Mouse (Mus musculus): ENCODE measurements around the gene Pemt. TPM values are rescaled to one million over a fixed set of nuclear protein-coding genes. Genes with fewer than 3 reads are reported as not detected.

The Pemt gene
- total and polyA plus RNA-seq, 3 experiments = 6.9 to 10.5 (median 7.8) TPM

GRCm38 (mm10) chr11:60005866-60006265, 40.4 kb downstream of the Pemt start:
- H3K4me3 ChIP-seq (replicated peaks in 1 of 3; ENCODE audit: low read depth in 2 of 3, low read length in 2 of 3, poor library complexity in 1 of 3) = no peak overlapping the region
- in situ Hi-C loops (cut with MboI; ENCODE audit: low pct_ligation_motif_present, low pct_unique_long_range_greater_than_20kb, low sequenced_read_pairs) = no loop called here
- TF ChIP-seq RAD21 (IDR thresholded peaks at IDR 0.05; ENCODE audit: low read depth, low read length) = no peak
- no peak for TF ChIP-seq BHLHE40 (IDR thresholded peaks at IDR 0.05; ENCODE audit: low read depth, low read length)
- TF ChIP-seq MAFK (IDR thresholded peaks at IDR 0.05; ENCODE audit: insufficient replicate concordance, low read length) = no peak
- no peak for TF ChIP-seq MXI1 (IDR thresholded peaks at IDR 0.05; ENCODE audit: low read depth, low read length)
- TF ChIP-seq IRF4 (IDR thresholded peaks at IDR 0.05; ENCODE audit: low read depth, low read length) = no peak
- no peak for TF ChIP-seq POLR2AphosphoS2 (IDR thresholded peaks at IDR 0.05; ENCODE audit: low read depth, low read length)
- no peak for TF ChIP-seq POLR2A (IDR thresholded peaks at IDR 0.05; ENCODE audit: low read depth, low read length)
- no peak for TF ChIP-seq KAT2A (IDR thresholded peaks at IDR 0.05; ENCODE audit: insufficient replicate concordance, low read length)
- TF ChIP-seq TBP (conservative IDR thresholded peaks at IDR 0.05; ENCODE audit: low read depth, low read length) = no peak
- no peak for TF ChIP-seq NRF1 (IDR thresholded peaks at IDR 0.05; ENCODE audit: low read depth, low read length)
- no peak for TF ChIP-seq EP300 (IDR thresholded peaks at IDR 0.05; ENCODE audit: low read length)
- TF ChIP-seq MYC (IDR thresholded peaks at IDR 0.05; ENCODE audit: low read depth, low read length) = no peak
- no peak for TF ChIP-seq JUN (IDR thresholded peaks at IDR 0.05; ENCODE audit: insufficient read depth, low read depth, low read length)
- TF ChIP-seq CTCF (conservative IDR thresholded peaks at IDR 0.05 in 1 of 2, IDR thresholded peaks at IDR 0.05 in 1 of 2; ENCODE audit: low read depth in 2 of 2, low read length in 2 of 2) = no peak
- no peaks in the 10 kb centered on the region for H3K79me2 ChIP-seq (replicated peaks; ENCODE audit: control insufficient read depth, extremely low read depth, insufficient read depth, poor library complexity, severe bottlenecking)
- DNase-seq (ENCODE audit: extremely low read depth) = no peak
- no peaks in the 10 kb centered on the region for H3K27me3 ChIP-seq (replicated peaks)
- no peak overlapping the region for H3K9ac ChIP-seq (ENCODE audit: insufficient read depth, low read depth)
- no peaks in the 10 kb centered on the region for H3K9me3 ChIP-seq (replicated peaks; ENCODE audit: low read length)
- dilution Hi-C loops (cut with MboI; ENCODE audit: extremely low pct_ligation_motif_present, extremely low pct_unique_long_range_greater_than_20kb, low sequenced_read_pairs) = no loop called here
- no peak overlapping the region for H3K27ac ChIP-seq (ENCODE audit: insufficient read depth, low read depth)
- no peaks in the 10 kb centered on the region for H3K4me1 ChIP-seq (ENCODE audit: control insufficient read depth in 1 of 2, insufficient read depth in 2 of 2)
- H3K36me3 ChIP-seq (replicated peaks in 1 of 2; ENCODE audit: control insufficient read depth in 1 of 2, insufficient read depth in 1 of 2, low read length in 1 of 2) = no peaks in the 10 kb centered on the region
- H3K4me2 ChIP-seq (ENCODE audit: insufficient read depth, low read depth, poor library complexity, severe bottlenecking) = no peak overlapping the region

- H3K4me1 ChIP-seq (ENCODE audit: control insufficient read depth in 1 of 2, insufficient read depth in 2 of 2) = no peaks in the 10 kb centered on the region
- DNase-seq (ENCODE audit: extremely low read depth) = no peak
- in situ Hi-C loops (cut with MboI; ENCODE audit: low pct_ligation_motif_present, low pct_unique_long_range_greater_than_20kb, low sequenced_read_pairs) (no loop called here), dilution Hi-C loops (cut with MboI; ENCODE audit: extremely low pct_ligation_motif_present, extremely low pct_unique_long_range_greater_than_20kb, low sequenced_read_pairs) (no loop called here)
- H3K27ac ChIP-seq (ENCODE audit: insufficient read depth, low read depth) = no peak overlapping the region
- H3K27me3 ChIP-seq (replicated peaks) = no peaks in the 10 kb centered on the region
- no peak overlapping the region for H3K4me2 ChIP-seq (ENCODE audit: insufficient read depth, low read depth, poor library complexity, severe bottlenecking)
- H3K9ac ChIP-seq (ENCODE audit: insufficient read depth, low read depth) = no peak overlapping the region
- TF ChIP-seq KAT2A (IDR thresholded peaks at IDR 0.05; ENCODE audit: insufficient replicate concordance, low read length) = no peak
- no peak for TF ChIP-seq HCFC1 (IDR thresholded peaks at IDR 0.05; ENCODE audit: low read depth, low read length)
- no peak for TF ChIP-seq BHLHE40 (IDR thresholded peaks at IDR 0.05; ENCODE audit: low read depth, low read length)
- TF ChIP-seq MAFK (IDR thresholded peaks at IDR 0.05; ENCODE audit: insufficient replicate concordance, low read length) = no peak
- TF ChIP-seq NELFE (IDR thresholded peaks at IDR 0.05; ENCODE audit: low read depth, low read length) = no peak
- TF ChIP-seq RAD21 (IDR thresholded peaks at IDR 0.05; ENCODE audit: low read depth, low read length) = no peak
- no peak for TF ChIP-seq CHD2 (IDR thresholded peaks at IDR 0.05; ENCODE audit: low read length)
- H3K9me3 ChIP-seq (replicated peaks; ENCODE audit: low read length) = no peaks in the 10 kb centered on the region
- H3K36me3 ChIP-seq (replicated peaks in 1 of 2; ENCODE audit: control insufficient read depth in 1 of 2, insufficient read depth in 1 of 2, low read length in 1 of 2) = no peaks in the 10 kb centered on the region
- no peaks in the 10 kb centered on the region for H3K79me2 ChIP-seq (replicated peaks; ENCODE audit: control insufficient read depth, extremely low read depth, insufficient read depth, poor library complexity, severe bottlenecking)
- H3K4me3 ChIP-seq (replicated peaks in 1 of 3; ENCODE audit: low read depth in 2 of 3, low read length in 2 of 3, poor library complexity in 1 of 3) = no peak overlapping the region
Observed at GRCm38 (mm10) chr11:60004716-60005115, 41.6 kb downstream of the Pemt start.

All from CH12.LX (cell line).